Mouse (Mus musculus): ENCODE data around the gene Tmem221.

DNA sequence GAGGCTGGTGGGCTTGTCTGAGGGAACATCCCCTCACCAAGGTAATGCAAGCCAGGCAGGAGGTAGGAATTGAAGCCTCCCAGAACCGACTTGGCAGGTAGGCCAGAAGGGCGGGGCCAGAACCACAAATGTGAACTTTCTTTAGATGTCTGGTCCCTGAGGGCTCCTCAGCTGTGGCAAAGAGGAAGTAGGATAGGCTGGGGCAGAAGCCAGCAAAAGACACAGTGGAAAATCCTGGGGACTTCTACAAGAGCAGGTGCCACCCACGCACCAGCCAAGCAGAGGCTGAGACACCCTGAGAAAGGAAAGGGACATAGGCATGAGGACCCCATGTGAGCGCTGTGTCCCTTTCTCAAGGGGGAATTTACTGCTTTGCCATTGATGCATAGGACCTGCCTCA is 38.1 kb upstream of the Tmem221 start:
- TF ChIP-seq CTCF (IDR thresholded peaks at IDR 0.05; ENCODE audit: extremely low read depth, insufficient read depth, low read length) (no peak), POLR2A (IDR thresholded peaks at IDR 0.05; ENCODE audit: extremely low read depth, insufficient read depth, low read length) (no peak)
